Mouse (Mus musculus): Measurements from ENCODE around the gene Wdtc1.

DNA sequence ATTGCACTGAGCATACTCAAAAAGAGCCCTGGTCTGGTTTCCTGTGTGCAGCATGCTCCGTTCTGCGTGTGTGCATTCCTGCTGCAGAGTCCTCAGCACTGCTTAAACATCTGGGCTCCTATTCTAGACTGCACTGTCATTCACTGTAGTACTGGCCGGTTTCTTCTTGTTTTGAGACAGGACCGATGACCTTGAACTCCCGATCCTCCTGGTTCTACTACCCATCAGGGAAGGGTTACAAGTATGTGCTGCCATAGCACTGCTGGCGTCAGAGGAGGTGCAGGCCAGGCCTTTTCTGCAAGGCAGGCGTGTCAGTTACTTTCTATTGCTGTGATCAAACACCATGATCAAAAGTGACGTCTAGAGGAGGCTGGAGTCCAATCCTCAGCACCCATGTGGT lies 27.9 kb upstream of the Wdtc1 start:
- TF ChIP-seq CTCF (IDR thresholded peaks at IDR 0.05; ENCODE audit: low read depth, low read length) (no peak), GATA1 (IDR thresholded peaks at IDR 0.05; ENCODE audit: borderline replicate concordance, low read length) (no peak), GATA2 (IDR thresholded peaks at IDR 0.05; ENCODE audit: borderline replicate concordance, low read depth, low read length) (no peak), TAL1 (conservative IDR thresholded peaks at IDR 0.05; ENCODE audit: low read depth, low read length) (no peak)

Measured in G1E (cell line).